Mouse (Mus musculus) heart, adult 2 months (tissue): Measurements from ENCODE around the gene Polk.

Experiments
- CTCF ChIP-seq: fragments of 200-600 bp; IDR thresholded peaks from 2 replicates; pipeline ENCODE4 v1.8.1; 2022; ENCODE audit warnings: antibody characterized with exemption, mild to moderate bottlenecking, moderate library complexity
- POLR2A ChIP-seq: fragments of 200-500 bp; IDR thresholded peaks from 2 replicates; pipeline ENCODE4 v1.6.1; 2011; ENCODE audit warnings: mild to moderate bottlenecking, low read depth, low read length, control low read depth; ENCODE audit not compliant: insufficient read depth

DNA sequence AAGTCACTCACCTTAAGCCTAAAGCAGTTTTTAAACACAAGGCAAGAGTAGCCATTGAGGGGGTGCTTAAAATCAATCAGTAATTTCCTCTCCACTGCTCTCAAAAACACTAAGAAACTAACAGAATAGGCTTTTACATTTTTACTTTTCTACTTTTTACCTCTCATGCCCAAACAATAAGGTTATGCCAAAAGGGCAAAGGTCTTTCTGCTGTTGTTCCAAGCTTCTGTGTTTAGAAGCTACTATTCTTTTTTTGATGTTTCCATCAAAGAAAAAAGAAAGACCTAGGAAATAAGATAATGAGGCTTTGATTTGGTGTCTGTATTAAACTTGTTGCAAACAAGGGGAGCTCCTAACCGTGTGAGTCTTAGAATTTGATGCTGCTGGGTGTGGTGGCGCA lies 42.5 kb downstream of the Polk start:
- TF ChIP-seq CTCF (no peak), POLR2A (no peak)
